17 mouse cellular contexts compared by ENCODE assay signal in the genomic region with DNA sequence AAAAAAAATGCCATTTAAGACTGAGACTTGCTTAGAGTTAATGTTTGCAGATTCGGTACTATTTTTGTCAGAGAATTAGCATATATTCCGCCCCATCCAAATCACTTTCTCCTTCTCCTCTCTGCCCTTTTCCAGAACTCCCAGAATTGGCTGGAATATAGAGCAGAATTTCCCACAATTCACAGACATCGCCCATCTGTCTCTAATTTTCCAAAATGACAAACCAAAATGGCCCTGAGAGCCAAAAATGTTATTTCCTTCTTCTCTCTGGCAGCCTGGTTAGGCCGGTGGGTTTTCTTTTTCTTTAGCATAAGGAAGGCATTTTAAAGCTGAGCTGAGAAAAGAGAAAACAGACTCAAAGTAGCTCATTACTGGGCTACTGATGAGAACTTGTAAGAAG.
DNase-seq lines count a peak whose midpoint lies in the region; ATAC-seq and TF ChIP-seq lines count a peak whose summit lies in the region.
"Had no signal": no experiment of that assay in that cellular context is flagged by ENCODE, and none has a peak within 500 bp of the region (broad histone marks: within the 10 kb centered on the region; RNA-seq: fewer than 3 reads in every experiment).

No protein-coding gene starts in this region.

- H3K36me3 ChIP-seq in midbrain, embryonic 11.5 days (ENCODE audit: control insufficient read depth, insufficient read depth, low read length): no peaks in the 10 kb centered on the region
- no peaks in the 10 kb centered on the region for H3K36me3 ChIP-seq in midbrain, embryonic 13.5 days
- H3K36me3 ChIP-seq: heart, embryonic 15.5 days; neural tube, embryonic 12.5 days had no signal

- no peak for TF ChIP-seq POLR2A in embryonic fibroblast, embryonic 13.5 days (IDR thresholded peaks at IDR 0.05; ENCODE audit: low read depth, low read length)

- no peak overlapping the region for H3K4me3 ChIP-seq in gastrocnemius, adult 2 months
- H3K4me3 ChIP-seq in midbrain, embryonic 11.5 days (ENCODE audit: low read depth, low read length): no peak overlapping the region
- H3K4me3 ChIP-seq in midbrain, embryonic 13.5 days (replicated peaks): no peak overlapping the region
- H3K4me3 ChIP-seq in embryonic fibroblast, embryonic 13.5 days (ENCODE audit: insufficient read depth, low read length): no peak overlapping the region
- H3K4me3 ChIP-seq: heart, embryonic 15.5 days; megakaryocyte, embryonic 14.5 days; neural tube, embryonic 12.5 days had no signal

- ATAC-seq in midbrain, embryonic 11.5 days (ENCODE audit: low FRiP score): no peak
- no peak for ATAC-seq in midbrain, embryonic 13.5 days
- ATAC-seq: intestine, postnatal 0 days had no signal

- intact Hi-C loops in gastrocnemius, adult 2 months (cut with DNase I): no loop called here

- no peaks in the 10 kb centered on the region for H3K27me3 ChIP-seq in midbrain, embryonic 11.5 days (ENCODE audit: control insufficient read depth, insufficient read depth, low read length)
- H3K27me3 ChIP-seq in midbrain, embryonic 13.5 days: no peaks in the 10 kb centered on the region
- H3K27me3 ChIP-seq: heart, embryonic 15.5 days; megakaryocyte, embryonic 14.5 days; neural tube, embryonic 12.5 days had no signal

- H3K9me3 ChIP-seq in midbrain, embryonic 11.5 days (ENCODE audit: control insufficient read depth, low read length): no peaks in the 10 kb centered on the region
- H3K9me3 ChIP-seq in midbrain, embryonic 13.5 days: no peaks in the 10 kb centered on the region
- H3K9me3 ChIP-seq: heart, embryonic 15.5 days; megakaryocyte, embryonic 14.5 days; neural tube, embryonic 12.5 days had no signal

- no peak overlapping the region for H3K4me2 ChIP-seq in midbrain, embryonic 11.5 days
- no peak overlapping the region for H3K4me2 ChIP-seq in midbrain, embryonic 13.5 days (replicated peaks)
- H3K4me2 ChIP-seq: heart, embryonic 15.5 days; hindbrain, embryonic 14.5 days; liver, embryonic 11.5 days; neural tube, embryonic 12.5 days had no signal

- WGBS in midbrain, embryonic 11.5 days: 88% methylated on average over 4 of the region's 4 CpGs
- WGBS in midbrain, embryonic 13.5 days: 88% methylated on average over 4 of the region's 4 CpGs

- peak overlapping the region; percentile 12; the same call in 1 of the 2 replicates for H3K27ac ChIP-seq in gastrocnemius, adult 2 months
- no peak overlapping the region for H3K27ac ChIP-seq in midbrain, embryonic 11.5 days (ENCODE audit: low read depth, low read length)
- no peak overlapping the region for H3K27ac ChIP-seq in midbrain, embryonic 13.5 days
- peak overlapping the region; percentile 6; the same call in 1 of the 2 replicates for H3K27ac ChIP-seq in embryonic fibroblast, embryonic 13.5 days (ENCODE audit: insufficient read depth, low read length)
- H3K27ac ChIP-seq: heart, embryonic 15.5 days; hindbrain, embryonic 14.5 days; neural tube, embryonic 12.5 days had no signal

- no peak overlapping the region for H3K9ac ChIP-seq in midbrain, embryonic 11.5 days (ENCODE audit: low read length)
- no peak overlapping the region for H3K9ac ChIP-seq in midbrain, embryonic 13.5 days (replicated peaks)
- H3K9ac ChIP-seq: heart, embryonic 15.5 days; hindbrain, embryonic 14.5 days; neural tube, embryonic 12.5 days had no signal

- no peak for DNase-seq in gastrocnemius, adult 2 months
- DNase-seq in gastrocnemius, adult 18-20 months (ENCODE audit: low spot score): no peak
- DNase-seq in midbrain, embryonic 11.5 days (ENCODE audit: low spot score, missing footprints): peak; percentile 61
- DNase-seq in adrenal gland, adult (ENCODE audit: inconsistent age in 2 of 2, low spot score in 1 of 2): no peak
- DNase-seq in MN1 (ENCODE audit: low spot score): no peak
- DNase-seq: adrenal gland, adult 2 months; cerebellum, adult 8-10 months; kidney, postnatal 14 days; right cerebral cortex, postnatal 4 days had no signal

- no peaks in the 10 kb centered on the region for H3K4me1 ChIP-seq in midbrain, embryonic 11.5 days (ENCODE audit: control insufficient read depth, insufficient read depth, low read length)
- no peaks in the 10 kb centered on the region for H3K4me1 ChIP-seq in midbrain, embryonic 13.5 days (replicated peaks)
- H3K4me1 ChIP-seq in embryonic fibroblast, embryonic 13.5 days (ENCODE audit: control insufficient read depth, insufficient read depth, low read length): no peaks in the 10 kb centered on the region
- H3K4me1 ChIP-seq: heart, embryonic 15.5 days; neural tube, embryonic 12.5 days had no signal

- no peak for TF ChIP-seq CTCF in gastrocnemius, adult 2 months (IDR thresholded peaks at IDR 0.05)
- TF ChIP-seq CTCF in embryonic fibroblast, embryonic 13.5 days (IDR thresholded peaks at IDR 0.05; ENCODE audit: borderline replicate concordance, insufficient read depth, low read length): no peak

Comparison
In these comparisons a context has a peak if more than half of its experiments do, and no peak if none do; other contexts are left out.
1. H3K27ac ChIP-seq: peak in gastrocnemius, adult 2 months (single experiment) and embryonic fibroblast, embryonic 13.5 days (single experiment); none in midbrain, embryonic 11.5 days (single experiment) and midbrain, embryonic 13.5 days (single experiment).